Mouse (Mus musculus) cerebellum, adult 18-20 months (tissue): ENCODE results near the gene Adss.
"Not testable (repeated sequence)": the region's sequence is repeated elsewhere in the genome, so short reads cannot be mapped to it uniquely, and the experiment has no call there.

Experiments
- DNase-seq, 2 experiments: peaks; one replicate each; pipeline ENCODE4 v3.0.0; 2021

Adss gene

DNA sequence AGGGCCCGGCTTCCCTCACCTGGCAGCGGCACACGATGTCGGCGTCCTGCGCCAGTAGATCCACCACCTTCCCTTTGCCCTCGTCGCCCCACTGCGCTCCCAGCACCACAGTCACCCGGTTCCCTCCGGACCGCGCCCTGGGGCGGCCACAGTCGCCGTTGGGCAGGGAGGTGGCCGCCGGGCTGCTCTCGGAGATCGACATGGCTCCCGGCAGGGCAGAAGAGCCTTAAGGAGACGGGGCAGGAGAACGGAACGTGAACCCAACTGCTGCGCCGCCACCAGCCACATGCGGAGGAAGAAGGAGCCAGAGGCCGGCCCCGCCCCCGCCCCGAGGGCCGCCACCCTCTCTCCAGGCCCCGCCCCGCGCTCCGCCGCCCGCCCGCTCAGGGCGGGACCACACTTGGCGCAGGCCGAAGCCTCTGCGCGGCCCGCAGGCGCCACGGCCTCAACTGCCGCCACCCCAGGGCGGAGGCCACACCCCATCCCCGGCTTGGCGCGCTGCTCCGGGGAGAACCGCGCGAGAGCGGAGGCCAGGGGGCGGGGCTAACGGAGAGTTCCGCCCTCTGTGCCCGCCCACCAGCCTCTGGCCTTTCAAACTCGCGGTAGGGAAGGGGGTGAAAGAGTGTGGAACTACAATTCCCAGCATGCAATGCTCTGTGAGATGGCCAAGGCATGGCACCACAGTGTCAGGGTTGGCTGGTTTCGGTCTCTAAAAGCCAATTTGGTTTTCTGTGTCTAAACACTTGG lies at the start of gene Adss:
Adss (minus strand) TSS at position 319 of the 747 bp plus-strand sequence.
- peak; percentile 99 to 100 for DNase-seq

DNA sequence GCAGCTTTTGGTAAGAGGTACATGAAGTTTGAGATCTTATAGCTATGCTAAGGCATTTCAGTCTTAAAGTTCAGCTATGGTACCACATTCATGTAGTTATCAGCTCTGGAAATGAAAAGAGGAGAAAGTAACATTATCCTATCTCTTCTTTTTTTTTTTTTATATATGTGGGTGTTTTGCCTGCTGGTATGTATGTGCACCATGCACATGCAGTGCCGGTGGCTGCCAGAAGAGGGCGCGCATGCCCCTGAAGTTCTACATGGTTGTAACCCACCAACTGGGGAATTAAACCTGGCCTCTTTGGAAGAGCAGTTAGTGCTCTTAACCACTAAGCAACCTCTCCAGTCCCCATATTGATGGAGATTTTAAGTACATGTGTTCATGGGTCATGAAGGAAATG lies 49.5 kb upstream of the Adss start:
- not testable (repeated sequence) for DNase-seq

DNA sequence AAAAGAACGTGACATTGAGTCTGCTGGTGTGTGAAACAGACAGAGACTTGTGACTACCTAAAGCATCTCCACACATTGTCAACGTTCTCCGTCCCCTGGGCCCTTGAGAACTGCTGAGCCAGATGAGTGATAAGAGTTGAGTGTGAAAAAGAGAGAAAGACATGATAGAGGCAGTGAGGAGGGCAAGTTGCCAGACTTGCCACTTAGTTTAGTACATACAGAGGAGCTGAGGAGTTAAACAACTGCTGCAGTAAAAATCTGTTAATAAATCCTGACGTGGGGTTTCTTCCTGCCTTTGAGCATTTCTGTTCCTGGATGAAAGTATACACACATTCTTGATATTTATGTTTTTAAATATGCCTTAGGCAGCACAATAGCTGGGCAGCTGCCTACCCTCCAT lies 31.5 kb upstream of the Adss start:
- DNase-seq = not testable (repeated sequence)

DNA sequence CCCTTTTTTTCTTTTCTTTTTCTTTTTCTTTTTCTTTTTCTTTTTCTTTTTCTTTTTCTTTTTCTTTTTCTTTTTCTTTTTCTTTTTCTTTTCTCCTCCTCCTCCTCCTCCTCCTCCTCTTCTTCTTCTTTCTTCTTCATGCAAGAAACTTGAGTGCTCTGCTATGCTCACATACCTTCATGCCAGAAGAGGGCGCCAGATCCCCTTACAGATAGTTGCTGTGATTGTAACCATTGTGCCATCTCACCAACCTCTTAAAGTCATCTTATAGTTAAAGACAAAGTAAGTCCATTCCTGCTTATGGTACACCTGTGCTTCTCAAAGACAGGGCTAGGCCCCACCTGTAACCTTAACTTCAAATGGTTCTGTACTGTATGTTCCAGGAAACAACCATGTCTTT lies 10.5 kb upstream of the Adss start:
- not testable (repeated sequence) for DNase-seq

DNA sequence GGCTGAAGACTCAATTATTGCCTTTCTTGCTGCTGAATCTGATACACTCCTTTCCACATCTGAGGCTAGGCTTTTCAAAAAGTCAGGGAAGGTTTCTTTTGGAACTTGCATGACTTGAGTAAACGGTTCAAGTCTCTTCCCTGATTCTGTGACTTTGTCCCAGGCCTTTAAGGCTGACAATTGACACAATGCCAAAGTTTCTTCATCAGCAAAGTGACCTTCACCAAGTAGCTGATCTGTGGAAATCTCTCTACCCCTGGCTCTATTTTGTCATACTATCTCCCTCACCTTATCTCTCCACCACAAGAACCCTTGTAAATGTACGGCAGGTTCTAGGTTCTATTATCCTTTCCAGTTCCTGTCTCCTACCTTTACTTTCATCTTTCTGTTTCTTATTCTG lies 7.2 kb upstream of the Adss start:
- no peak for DNase-seq

DNA sequence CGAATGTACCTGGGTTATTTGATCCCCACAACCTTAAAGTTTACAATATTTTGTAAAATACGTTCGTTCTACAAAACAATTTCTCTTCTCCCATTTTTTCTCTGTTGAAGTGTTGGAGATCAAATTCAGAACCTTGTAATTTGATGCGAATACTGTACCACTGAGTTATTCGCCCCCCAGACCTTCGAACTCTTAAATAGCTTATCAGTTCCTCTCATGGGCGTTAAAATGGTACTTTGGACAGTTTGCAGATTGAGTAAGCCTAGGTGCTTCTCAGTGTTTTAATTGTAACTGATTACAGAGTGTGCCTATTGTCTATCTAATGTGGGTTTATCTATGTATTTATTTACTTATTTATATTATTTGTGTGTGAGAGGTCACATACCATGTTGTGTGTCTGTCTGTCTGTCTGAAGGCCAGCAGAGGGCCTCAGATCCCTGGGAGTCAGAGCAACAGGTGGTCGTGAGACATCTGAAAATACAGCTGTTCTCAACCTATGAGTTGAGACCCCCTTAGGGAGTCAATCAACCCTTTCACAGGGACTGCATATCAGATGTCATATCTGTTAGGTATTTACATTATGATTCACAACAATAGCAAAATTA lies 942 bp upstream of the Adss start:
- DNase-seq = peak; percentile 10 to 24

DNA sequence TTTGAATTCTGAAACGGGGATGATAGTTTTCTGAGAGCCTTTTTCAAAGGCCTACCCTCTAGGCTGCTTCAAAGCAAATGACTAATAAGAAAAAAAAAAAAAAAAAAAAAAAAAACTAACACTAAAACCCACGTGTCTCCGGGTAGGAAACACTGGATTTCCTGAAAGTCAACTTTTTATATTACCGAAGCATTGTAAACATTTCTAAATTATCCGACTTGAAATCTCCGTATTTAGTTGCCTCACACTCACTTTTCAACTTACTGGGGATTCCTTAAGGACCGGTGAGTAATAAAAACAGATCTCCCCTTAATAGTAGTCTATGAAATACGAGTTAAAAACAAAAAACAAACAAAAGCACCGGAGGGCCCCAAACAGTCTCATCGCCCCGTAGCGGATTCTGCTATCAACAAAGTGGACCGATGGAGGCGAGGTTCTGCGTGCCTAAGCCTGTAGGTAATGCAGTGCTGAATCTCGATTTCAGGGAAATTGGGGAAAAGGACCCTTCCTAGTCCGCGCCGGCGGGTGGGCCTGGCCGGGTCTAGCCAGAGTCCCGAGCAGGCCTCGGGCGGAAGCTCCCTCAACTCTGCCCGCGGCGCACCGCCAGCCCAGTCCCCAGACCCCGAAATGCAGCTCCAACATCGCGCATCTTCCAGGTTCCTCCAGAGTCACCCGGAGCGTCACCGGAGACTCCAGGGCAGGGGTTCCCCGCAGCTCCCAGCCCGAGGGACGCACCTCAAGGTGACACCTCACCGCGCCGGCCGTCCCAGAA lies 704 bp downstream of the Adss start:
- no peak for DNase-seq

DNA sequence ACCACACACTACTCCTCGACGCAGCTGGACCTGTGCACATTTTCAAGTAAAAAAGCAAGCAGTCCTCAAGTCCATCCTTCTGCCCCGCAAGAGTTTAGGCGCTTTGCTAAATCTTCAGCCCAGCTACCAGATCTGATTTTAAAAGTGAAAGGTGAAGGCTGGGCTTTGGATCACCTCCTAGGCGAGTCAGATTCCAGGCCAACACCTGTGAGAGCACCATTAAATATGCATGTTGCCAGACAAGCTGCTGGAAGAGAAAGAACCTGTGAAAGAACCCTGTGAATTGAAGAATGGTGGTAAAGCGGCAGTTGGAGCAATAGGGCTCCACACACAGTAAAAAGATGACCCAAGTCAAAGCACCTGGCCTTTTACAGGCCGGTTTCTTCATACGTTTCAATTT lies 1.4 kb downstream of the Adss start:
- peak in 1 of 2 experiments; percentile 15 for DNase-seq

DNA sequence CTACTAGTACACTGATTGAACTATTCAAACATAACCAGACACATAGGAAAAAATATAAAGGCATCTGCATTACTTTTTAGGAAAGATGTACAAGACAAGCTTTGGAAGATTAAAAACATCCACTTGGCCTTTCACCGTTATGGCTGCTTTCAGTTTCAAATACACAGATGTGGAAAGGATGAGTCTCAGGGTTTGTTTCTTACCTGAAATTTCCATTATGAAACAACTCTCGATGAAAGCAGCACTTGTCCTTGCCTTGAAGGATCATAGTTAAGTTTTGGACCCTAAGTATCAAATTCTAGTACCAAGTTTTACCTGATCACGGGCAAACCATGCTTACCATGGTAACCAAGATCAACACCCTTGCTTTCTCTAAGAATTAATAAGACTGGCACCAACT lies 3.5 kb downstream of the Adss start:
- no peak for DNase-seq

DNA sequence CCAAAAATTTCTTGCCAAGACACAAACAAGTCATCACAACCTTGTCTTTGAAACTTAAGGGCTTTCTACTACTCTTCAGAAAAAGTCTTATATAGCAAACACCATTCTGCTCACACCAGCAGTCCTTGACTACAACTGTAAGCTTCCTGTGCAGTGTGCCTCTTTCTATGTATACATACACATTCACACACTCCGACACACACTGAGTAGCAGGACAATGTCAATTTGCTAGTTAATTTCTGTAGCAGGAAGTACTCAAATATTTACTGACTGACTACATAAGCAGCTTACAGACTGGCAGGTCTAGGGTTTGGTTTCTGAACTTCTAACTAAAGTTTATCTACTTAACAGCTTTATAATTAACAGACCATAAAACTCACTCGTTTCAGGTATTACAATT lies 18.9 kb downstream of the Adss start:
- DNase-seq = no peak

DNA sequence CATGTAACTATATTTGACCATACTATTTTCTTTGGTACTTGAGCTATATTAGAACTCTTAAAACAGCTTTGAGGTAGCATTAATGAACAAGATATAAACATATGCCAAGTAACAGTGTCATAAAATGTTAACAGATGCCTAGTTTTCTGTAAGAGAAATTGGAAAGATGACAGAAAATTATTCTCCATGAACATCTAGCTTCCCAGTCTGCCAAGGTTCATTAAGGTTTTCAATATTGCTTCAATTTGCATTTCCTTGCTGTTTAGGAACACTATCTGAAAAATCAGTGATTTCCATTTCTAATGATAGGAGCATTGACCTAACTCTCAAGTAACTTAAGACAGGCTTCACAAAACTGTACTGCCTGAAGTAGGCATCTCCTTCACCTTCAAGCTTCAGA lies 27.4 kb downstream of the Adss start:
- DNase-seq = no peak

DNA sequence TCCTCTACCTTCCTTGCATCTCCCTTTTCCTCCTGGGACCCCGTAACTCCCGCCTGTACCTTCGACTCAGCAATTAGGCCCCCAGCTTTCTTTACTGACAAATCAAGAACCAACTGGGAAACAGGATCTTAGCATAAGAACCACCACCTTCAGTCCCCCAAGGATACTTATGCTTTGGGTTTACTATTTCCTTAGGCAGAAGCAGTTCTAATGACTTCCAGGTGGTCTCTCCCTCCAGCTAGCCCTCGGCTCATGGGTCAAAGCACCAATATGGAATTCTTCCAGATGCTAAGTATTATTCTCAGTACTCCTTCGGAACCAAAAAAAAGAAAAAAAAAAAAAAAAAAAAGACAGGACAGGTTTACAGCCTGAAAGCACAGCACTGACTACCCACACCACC lies 39.1 kb downstream of the Adss start:
- no peak for DNase-seq

DNA sequence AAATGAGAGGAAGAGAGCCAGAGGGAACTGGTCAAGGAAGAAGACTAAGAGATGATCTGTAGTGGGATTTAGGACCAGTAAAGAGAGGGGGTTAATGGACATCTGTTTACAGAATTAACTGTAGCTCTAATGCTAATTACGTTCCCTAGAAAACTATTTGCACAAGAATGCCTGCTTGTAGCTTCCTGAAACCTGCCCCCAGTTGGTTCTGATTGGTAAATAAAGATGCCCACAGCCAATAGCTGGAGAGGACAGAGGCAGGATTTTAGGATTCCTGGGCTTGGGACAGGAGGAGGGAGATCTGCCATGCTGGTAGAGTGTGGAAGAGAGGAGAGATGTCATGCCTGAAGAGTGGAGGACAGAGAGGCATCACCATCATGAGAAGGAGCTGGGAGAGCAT lies 42.8 kb downstream of the Adss start:
- DNase-seq = no peak

DNA sequence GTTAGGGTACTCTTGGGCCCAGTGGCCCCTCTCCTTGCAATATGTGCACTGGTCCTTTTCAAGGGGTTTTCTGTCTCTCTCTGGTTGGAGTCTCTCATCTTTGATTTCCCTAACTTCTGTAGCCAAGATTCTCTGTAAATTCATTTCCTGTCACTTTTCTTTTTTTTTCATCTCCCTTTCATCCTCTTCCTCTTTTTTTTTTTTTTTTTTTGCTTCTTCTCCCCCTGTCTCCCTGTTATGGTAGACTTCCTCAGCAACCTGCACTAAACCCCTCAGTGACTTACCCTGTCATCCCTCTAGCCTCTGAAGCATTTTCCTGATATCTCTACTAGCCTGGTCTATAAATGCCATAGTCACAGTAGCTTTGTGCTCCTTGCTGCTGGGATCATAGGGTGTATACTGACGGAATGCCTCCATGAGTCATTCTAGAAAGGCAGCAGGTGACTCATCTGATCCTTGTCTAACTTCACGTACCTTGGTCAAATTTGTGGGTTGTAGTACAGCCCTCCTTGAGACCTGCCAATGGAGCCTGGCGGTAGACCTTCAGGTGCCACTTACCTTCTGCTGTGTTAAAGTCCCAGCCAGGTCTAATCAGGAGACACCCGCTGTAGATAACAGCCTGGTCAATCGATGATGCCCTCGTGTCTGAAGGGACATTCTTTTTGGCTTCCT lies 48.3 kb downstream of the Adss start:
- DNase-seq = no peak

DNA sequence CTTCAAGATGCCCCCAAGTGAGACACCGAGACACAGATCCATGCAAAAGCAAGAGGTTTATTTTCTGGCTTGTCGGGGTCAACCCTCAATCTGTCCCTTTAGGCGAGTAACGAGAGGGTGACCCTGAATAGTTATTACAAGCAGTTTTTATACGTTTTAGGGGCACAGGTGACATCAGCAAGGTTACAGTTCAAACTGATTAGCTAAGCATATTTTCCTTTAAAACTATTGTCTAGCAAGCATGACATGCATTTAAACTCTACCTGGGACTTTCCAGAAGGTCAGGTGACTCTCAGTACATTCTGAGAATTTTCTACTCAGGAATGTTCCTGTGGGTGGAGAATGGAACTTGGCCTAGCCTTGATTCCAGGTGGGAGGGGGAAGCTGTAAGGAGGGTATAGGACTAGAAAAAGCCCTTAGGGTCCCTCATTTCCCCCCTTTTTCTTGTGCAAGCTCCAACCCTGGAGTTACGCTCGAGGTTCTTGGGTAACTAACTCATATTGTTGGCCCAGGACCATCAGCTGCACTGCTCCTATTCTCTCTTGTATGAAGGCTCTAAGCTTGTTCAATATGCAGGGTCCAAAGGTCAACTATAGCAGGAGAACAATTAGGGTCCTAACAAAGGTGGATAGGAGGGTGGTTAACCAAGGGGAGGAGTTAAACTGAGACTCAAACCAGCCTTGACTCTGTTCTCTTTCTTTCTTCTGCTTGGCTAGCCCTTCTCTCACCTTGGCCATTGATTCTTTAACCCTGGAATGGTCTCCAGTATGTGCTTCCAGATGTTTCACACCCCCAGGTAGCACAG lies 51.6 kb downstream of the Adss start:
- no peak for DNase-seq

DNA sequence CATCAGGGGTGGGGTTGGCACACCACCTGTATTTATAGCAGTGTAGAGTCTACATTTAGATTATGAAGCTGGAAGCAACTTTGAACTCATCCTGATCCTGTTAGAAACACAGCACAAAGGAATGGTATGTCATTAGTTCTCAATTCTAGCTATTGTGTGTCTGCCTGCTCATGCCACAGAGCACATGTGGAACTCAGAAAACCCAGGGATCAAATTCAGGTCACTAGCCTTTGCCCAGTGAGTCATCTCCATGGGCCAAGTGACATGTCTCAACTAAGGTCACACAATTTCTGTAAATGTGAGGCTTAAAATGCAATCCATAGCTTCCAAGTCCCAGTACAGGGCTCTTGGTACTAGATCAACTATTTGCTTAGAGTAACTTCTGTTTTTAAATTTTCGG lies 54.2 kb downstream of the Adss start:
- DNase-seq = no peak

DNA sequence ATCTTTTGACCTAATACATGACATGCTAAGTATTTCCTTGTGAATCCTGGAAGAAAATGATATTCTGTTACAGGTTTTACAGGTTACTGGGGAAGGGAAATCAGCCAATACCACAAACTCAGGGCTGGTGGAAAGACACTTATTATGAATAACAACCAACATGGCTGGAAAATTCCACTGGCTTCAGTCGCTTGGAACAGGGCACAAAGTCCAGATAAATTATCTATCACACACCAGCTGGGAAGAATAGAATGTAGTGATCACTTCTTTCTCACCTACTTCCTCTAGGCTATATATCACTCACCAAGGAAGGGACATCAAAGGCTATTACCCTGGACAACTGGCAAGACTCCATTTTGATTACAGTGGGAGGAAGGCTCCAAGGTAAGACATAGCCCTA lies 55.6 kb downstream of the Adss start:
- DNase-seq = no peak

DNA sequence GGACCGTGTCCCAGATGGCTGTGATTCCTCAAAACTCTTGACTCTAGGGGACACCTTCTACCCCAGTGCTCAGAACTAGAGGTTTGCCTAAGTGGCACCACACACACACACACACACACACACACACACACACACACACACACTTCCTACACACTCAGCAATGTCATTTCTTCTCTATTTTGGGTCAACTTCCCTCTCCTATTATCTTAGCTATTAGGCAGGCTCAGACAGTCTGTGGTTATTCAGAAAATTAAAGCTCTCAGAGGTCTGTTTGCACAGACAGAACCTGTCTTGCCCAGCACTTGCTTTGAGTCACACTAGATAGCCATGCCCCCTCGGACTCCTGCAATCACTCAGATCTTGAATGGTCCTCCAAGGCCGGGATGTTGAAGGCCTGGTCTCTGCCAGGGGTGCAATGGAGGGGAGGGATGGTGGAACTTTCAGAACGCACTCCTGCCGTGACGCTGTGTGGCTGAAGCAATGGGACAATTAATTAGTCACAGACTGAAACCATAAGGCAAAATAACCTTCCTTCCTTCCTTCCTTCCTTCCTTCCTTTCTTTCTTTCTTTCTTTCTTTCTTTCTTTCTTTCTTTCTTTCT lies 58.7 kb downstream of the Adss start:
- DNase-seq = no peak

DNA sequence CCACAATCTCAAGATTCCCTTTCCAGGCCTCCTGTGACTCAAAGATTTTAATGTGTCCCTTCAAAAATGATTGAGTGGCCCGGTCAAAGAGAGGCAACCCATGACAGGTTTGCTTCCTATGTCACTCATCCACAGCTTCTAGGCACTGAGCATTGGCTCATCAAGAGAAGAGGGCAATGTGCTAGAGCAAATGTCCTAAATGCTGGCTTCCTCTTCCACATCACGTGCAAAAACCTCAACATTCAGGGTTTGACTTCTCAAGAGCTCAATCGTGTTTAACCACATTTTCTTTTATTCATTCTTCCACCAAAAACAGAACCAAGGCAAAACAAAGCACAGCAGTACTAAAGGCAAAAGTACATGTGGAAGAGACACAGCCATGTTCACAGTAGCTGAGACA lies 64.3 kb downstream of the Adss start:
- no peak for DNase-seq

DNA sequence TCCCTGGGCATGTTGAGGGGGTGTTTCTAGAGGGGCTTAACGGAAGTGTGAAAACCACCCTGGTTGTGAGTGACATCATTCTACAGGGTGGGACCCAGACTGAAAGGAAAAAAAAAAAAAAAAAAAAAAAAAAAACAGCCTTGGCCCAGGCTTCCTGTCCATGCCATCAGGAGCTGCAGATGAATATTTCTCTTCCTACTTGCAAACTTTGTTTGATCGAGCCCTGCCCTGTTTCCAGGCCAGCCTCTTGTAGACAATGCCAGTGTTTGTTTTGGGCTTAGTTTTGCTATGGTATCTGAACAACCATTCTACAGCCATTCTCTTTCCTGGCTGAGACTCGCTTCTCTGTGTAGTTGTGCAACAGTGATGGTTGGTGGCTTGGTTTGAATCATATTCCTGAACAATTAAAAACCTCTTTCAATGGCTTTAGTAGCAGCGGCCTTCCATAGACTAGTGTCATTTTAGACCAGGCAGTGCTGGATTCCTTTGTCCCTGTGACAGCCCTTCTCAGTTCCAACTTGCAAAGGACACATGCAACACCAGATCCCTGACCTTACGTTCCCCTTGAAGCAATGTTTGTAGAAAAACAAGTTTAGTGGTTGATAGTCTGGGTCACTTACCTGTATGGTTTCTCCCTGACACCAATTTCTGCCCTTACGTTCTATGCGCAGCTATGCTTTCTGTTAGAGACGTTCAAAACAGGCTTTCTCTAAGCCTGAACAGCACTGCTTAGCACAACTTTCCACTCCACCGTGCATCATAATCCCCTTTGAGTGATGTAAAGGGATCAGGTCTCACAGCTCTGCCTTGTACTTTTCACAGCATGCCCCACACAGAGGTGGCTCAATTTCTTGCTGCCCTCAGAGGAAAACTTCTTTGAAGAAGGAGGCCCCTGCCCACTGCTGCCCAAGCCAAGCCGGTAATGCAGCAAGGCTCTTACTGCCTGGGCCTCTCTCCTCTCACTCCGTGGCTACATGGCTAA lies 67.0 kb downstream of the Adss start, which contains the start of gene 1700016C15Rik:
1700016C15Rik (plus strand) TSS at position 772 of the 982 bp plus-strand sequence.
- DNase-seq = no peak
